Comparison of ENCODE assay signal across 28 mouse cellular contexts in genomic region chr9:50368551-50369297, GRCm38 (mm10). TPM values are rescaled to one million over a fixed set of nuclear protein-coding genes. Genes with fewer than 3 reads are reported as not detected.
DNase-seq lines count a peak whose midpoint lies in the region; ATAC-seq and TF ChIP-seq lines count a peak whose summit lies in the region.
"Had no signal": no experiment of that assay in that cellular context is flagged by ENCODE, and none has a peak within 500 bp of the region (broad histone marks: within the 10 kb centered on the region; RNA-seq: fewer than 3 reads in every experiment).

No protein-coding gene starts in this region.

- no peak overlapping the region for H3K4me3 ChIP-seq in forebrain, postnatal 0 days (ENCODE audit: low read depth, low read length)
- H3K4me3 ChIP-seq in forebrain, embryonic 15.5 days, result no peak overlapping the region
- no peak overlapping the region for H3K4me3 ChIP-seq in limb, embryonic 14.5 days (replicated peaks; ENCODE audit: low read length)
- H3K4me3 ChIP-seq in limb, embryonic 10.5 days, result no peak overlapping the region
- no peak overlapping the region for H3K4me3 ChIP-seq in lung, adult 2 months (replicated peaks; ENCODE audit: extremely low read depth, low read depth, low read length)
- H3K4me3 ChIP-seq: heart, embryonic 15.5 days; hindbrain, embryonic 13.5 days; kidney, embryonic 15.5 days; layer of hippocampus, adult 2 months; left cerebral cortex, adult 2 months; limb, embryonic 13.5 days; liver, embryonic 12.5 days; neural tube, embryonic 13.5 days had no signal

- ATAC-seq in forebrain, postnatal 0 days, result peak; percentile 38; the same call in 1 of the 2 replicates
- ATAC-seq in forebrain, embryonic 15.5 days (replicated peaks), result no peak
- ATAC-seq in limb, embryonic 14.5 days (ENCODE audit: low FRiP score, low read depth), result no peak
- no peak for ATAC-seq in erythroid progenitor cell, adult 5-6 weeks (replicated peaks; ENCODE audit: low FRiP score, poor library complexity, severe bottlenecking)
- ATAC-seq: inflammation-experienced regulatory T-cells, adult 6 months; liver, embryonic 12.5 days; liver, postnatal 0 days; Patski had no signal

- no peak overlapping the region for H3K9ac ChIP-seq in forebrain, postnatal 0 days
- H3K9ac ChIP-seq in forebrain, embryonic 15.5 days (replicated peaks), result no peak overlapping the region
- no peak overlapping the region for H3K9ac ChIP-seq in limb, embryonic 14.5 days (ENCODE audit: low read depth, low read length, severe bottlenecking)
- H3K9ac ChIP-seq: heart, embryonic 15.5 days; hindbrain, embryonic 13.5 days; kidney, embryonic 15.5 days; limb, embryonic 13.5 days; liver, embryonic 12.5 days; liver, postnatal 0 days; neural tube, embryonic 13.5 days had no signal

- peaks cover 4% of the 10 kb centered on the region; the same call in 1 of the 2 replicates for H3K4me1 ChIP-seq in forebrain, postnatal 0 days (ENCODE audit: insufficient read depth)
- 0 out of 2 replicates have a peak, but pooled peaks cover 4% of the 10 kb centered on the region for H3K4me1 ChIP-seq in forebrain, embryonic 15.5 days
- peaks cover 16% of the 10 kb centered on the region; the same call in 1 of the 2 replicates for H3K4me1 ChIP-seq in limb, embryonic 14.5 days (ENCODE audit: control insufficient read depth, insufficient read depth, low read length)
- peaks cover 29% of the 10 kb centered on the region for H3K4me1 ChIP-seq in limb, embryonic 10.5 days
- H3K4me1 ChIP-seq in lung, adult 2 months (ENCODE audit: control insufficient read depth, insufficient read depth, low read length), result no peaks in the 10 kb centered on the region
- H3K4me1 ChIP-seq: heart, embryonic 15.5 days; liver, embryonic 12.5 days had no signal

- 57% methylated on average over 8 of the region's 8 CpGs for WGBS in forebrain, postnatal 0 days
- WGBS in forebrain, embryonic 15.5 days, result 70% methylated on average over 8 of the region's 8 CpGs
- WGBS in limb, embryonic 14.5 days, result 56% methylated on average over 8 of the region's 8 CpGs
- 92% methylated on average over 8 of the region's 8 CpGs for WGBS in limb, embryonic 10.5 days
- WGBS in lung, adult 2 months, result 61% methylated on average over 8 of the region's 8 CpGs

- no peaks in the 10 kb centered on the region for H3K27me3 ChIP-seq in forebrain, postnatal 0 days (ENCODE audit: insufficient read depth, low read length)
- no peaks in the 10 kb centered on the region for H3K27me3 ChIP-seq in forebrain, embryonic 15.5 days
- H3K27me3 ChIP-seq in limb, embryonic 14.5 days (ENCODE audit: control insufficient read depth, insufficient read depth, low read length), result no peaks in the 10 kb centered on the region
- no peaks in the 10 kb centered on the region for H3K27me3 ChIP-seq in limb, embryonic 10.5 days (ENCODE audit: low read depth, poor library complexity, severe bottlenecking)
- H3K27me3 ChIP-seq: heart, embryonic 15.5 days; hindbrain, embryonic 13.5 days; kidney, embryonic 15.5 days; limb, embryonic 13.5 days; liver, embryonic 12.5 days; neural tube, embryonic 13.5 days had no signal

- no peak for TF ChIP-seq CTCF in forebrain, postnatal 0 days (IDR thresholded peaks at IDR 0.05; ENCODE audit: low read depth)
- TF ChIP-seq CTCF in lung, adult 2 months (IDR thresholded peaks at IDR 0.05; ENCODE audit: insufficient read depth, low read length), result no peak

- no peak overlapping the region for H3K27ac ChIP-seq in forebrain, postnatal 0 days (ENCODE audit: low read depth, low read length)
- H3K27ac ChIP-seq in forebrain, embryonic 15.5 days (replicated peaks), result no peak overlapping the region
- no peak overlapping the region for H3K27ac ChIP-seq in limb, embryonic 14.5 days (replicated peaks; ENCODE audit: low read depth, low read length)
- H3K27ac ChIP-seq in limb, embryonic 10.5 days, result no peak overlapping the region
- H3K27ac ChIP-seq: heart, embryonic 15.5 days; hindbrain, embryonic 13.5 days; kidney, embryonic 15.5 days; layer of hippocampus, adult 2 months; left cerebral cortex, adult 2 months; limb, embryonic 13.5 days; liver, embryonic 12.5 days; neural tube, embryonic 13.5 days had no signal

- H3K9me3 ChIP-seq in forebrain, postnatal 0 days (ENCODE audit: low read length), result no peaks in the 10 kb centered on the region
- no peaks in the 10 kb centered on the region for H3K9me3 ChIP-seq in forebrain, embryonic 15.5 days
- no peaks in the 10 kb centered on the region for H3K9me3 ChIP-seq in limb, embryonic 14.5 days (ENCODE audit: control insufficient read depth, low read length)
- no peaks in the 10 kb centered on the region for H3K9me3 ChIP-seq in limb, embryonic 10.5 days (replicated peaks)
- H3K9me3 ChIP-seq: G1E; heart, embryonic 15.5 days; hindbrain, embryonic 13.5 days; kidney, embryonic 15.5 days; limb, embryonic 13.5 days; liver, embryonic 12.5 days; neural tube, embryonic 13.5 days had no signal

- no peaks in the 10 kb centered on the region for H3K36me3 ChIP-seq in forebrain, postnatal 0 days (ENCODE audit: insufficient read depth)
- no peaks in the 10 kb centered on the region for H3K36me3 ChIP-seq in forebrain, embryonic 15.5 days
- no peaks in the 10 kb centered on the region for H3K36me3 ChIP-seq in limb, embryonic 14.5 days (ENCODE audit: control insufficient read depth, insufficient read depth, low read length)
- H3K36me3 ChIP-seq in limb, embryonic 10.5 days, result no peaks in the 10 kb centered on the region
- H3K36me3 ChIP-seq: G1E; heart, embryonic 15.5 days; hindbrain, embryonic 13.5 days; kidney, embryonic 15.5 days; limb, embryonic 13.5 days; liver, embryonic 12.5 days; neural tube, embryonic 13.5 days had no signal

- peak; percentile 45 for DNase-seq in forebrain, postnatal 0 days
- peak; percentile 9 for DNase-seq in limb, embryonic 14.5 days (ENCODE audit: low spot score)
- no peak for DNase-seq in limb, embryonic 10.5 days (ENCODE audit: low spot score)
- peak; percentile 2 for DNase-seq in lung, postnatal 36 days
- DNase-seq in lung, adult 2 months, result no peak
- DNase-seq in Muller cell, postnatal 12 days (ENCODE audit: inconsistent ontology term), result peak; percentile 14
- DNase-seq: adrenal gland, postnatal 10 days; cerebellum, adult 11 months; cerebellum, adult 9-10 months; cerebellum, postnatal 36 days; gastrocnemius, postnatal 10 days; kidney, adult 11 months; kidney, postnatal 36 days; liver, postnatal 0 days; right cerebral cortex, postnatal 4 days had no signal

- no peak overlapping the region for H3K4me2 ChIP-seq in forebrain, postnatal 0 days (ENCODE audit: low read depth)
- H3K4me2 ChIP-seq in forebrain, embryonic 15.5 days (replicated peaks), result no peak overlapping the region
- no peak overlapping the region for H3K4me2 ChIP-seq in limb, embryonic 14.5 days (replicated peaks; ENCODE audit: low read depth, low read length, severe bottlenecking)
- H3K4me2 ChIP-seq: heart, embryonic 15.5 days; hindbrain, embryonic 13.5 days; kidney, embryonic 15.5 days; limb, embryonic 13.5 days; liver, embryonic 12.5 days; neural tube, embryonic 13.5 days had no signal

- no peak for TF ChIP-seq POLR2A in limb, embryonic 14.5 days (IDR thresholded peaks at IDR 0.05; ENCODE audit: borderline replicate concordance, extremely low read depth, insufficient read depth, insufficient read length)
- TF ChIP-seq POLR2A in lung, adult 2 months (IDR thresholded peaks at IDR 0.05; ENCODE audit: borderline replicate concordance, extremely low read depth, low read depth, low read length), result no peak

RNA-seq across cellular contexts. Expression of gene Rpl10-ps3, which starts 24.0 kb away (rescaled TPM):
- total RNA-seq in forebrain, postnatal 0 days (2014; rRNA removed), result 102 and 154 TPM in 2 replicates
- 95.2 and 132 TPM in 2 replicates for polyA plus RNA-seq in forebrain, postnatal 0 days (2015; fragmentation: Nextera tagmentation; extraction: Ambion mirVana)
- polyA plus RNA-seq in forebrain, embryonic 15.5 days (2015; fragmentation: Nextera tagmentation; extraction: Ambion mirVana), result 108 and 113 TPM in 2 replicates
- 93.4 and 99.3 TPM in 2 replicates for polyA plus RNA-seq in limb, embryonic 14.5 days (2012; rRNA removed)
- 349 and 385 TPM in 2 replicates for polyA plus RNA-seq in limb, embryonic 14.5 days (2014; fragmentation: Nextera tagmentation; extraction: Ambion mirVana)
- polyA plus RNA-seq in limb, embryonic 10.5 days (2016; fragmentation: Nextera tagmentation; extraction: Ambion mirVana), result 194 and 254 TPM in 2 replicates
- polyA plus RNA-seq in lung, adult 2 months (2012; rRNA removed), result 44.4 and 49.7 TPM in 2 replicates
- 298 and 373 TPM in 2 replicates for total RNA-seq in erythroid progenitor cell, adult 5-6 weeks (2015; ENCODE audit: low replicate concordance)
- 23.1 and 103 TPM in 2 replicates for total RNA-seq in erythroid progenitor cell, adult 5-6 weeks (2017; ENCODE audit: low replicate concordance)

Comparison
In these comparisons a context has a peak if more than half of its experiments do, and no peak if none do; other contexts are left out.
1. DNase-seq: peak in forebrain, postnatal 0 days (single experiment), limb, embryonic 14.5 days (single experiment), lung, postnatal 36 days (single experiment) and Muller cell, postnatal 12 days (single experiment); none in limb, embryonic 10.5 days (single experiment) and lung, adult 2 months (single experiment).